Comparison of ENCODE assay signal across 14 mouse cellular contexts in genomic region chr1:155238126-155238525, GRCm38 (mm10). TPM values are rescaled to one million over a fixed set of nuclear protein-coding genes. Genes with fewer than 3 reads are reported as not detected.
A peak's percentile ranks its signal among the peaks of the same experiment; 100 is the strongest.
DNase-seq lines count a peak whose midpoint lies in the region; ATAC-seq and TF ChIP-seq lines count a peak whose summit lies in the region.
"Had no signal": no experiment of that assay in that cellular context is flagged by ENCODE, and none has a peak within 500 bp of the region (broad histone marks: within the 10 kb centered on the region; RNA-seq: fewer than 3 reads in every experiment).

No protein-coding gene starts in this region.

- H3K4me2 ChIP-seq in heart, embryonic 15.5 days = no peak overlapping the region
- H3K4me2 ChIP-seq in midbrain, postnatal 0 days (ENCODE audit: low read depth, low read length, poor library complexity, severe bottlenecking) = no peak overlapping the region
- H3K4me2 ChIP-seq: embryonic facial prominence, embryonic 15.5 days; intestine, embryonic 15.5 days had no signal

- H3K36me3 ChIP-seq in heart, embryonic 15.5 days = peaks cover 16% of the 10 kb centered on the region; the same call in 1 of the 2 replicates
- H3K36me3 ChIP-seq in midbrain, embryonic 10.5 days = peaks cover 21% of the 10 kb centered on the region
- H3K36me3 ChIP-seq in midbrain, postnatal 0 days (ENCODE audit: insufficient read depth, low read length) = no peaks in the 10 kb centered on the region
- H3K36me3 ChIP-seq: intestine, embryonic 15.5 days had no signal

- no peak overlapping the region for H3K9ac ChIP-seq in heart, embryonic 15.5 days
- no peak overlapping the region for H3K9ac ChIP-seq in midbrain, postnatal 0 days (replicated peaks; ENCODE audit: low read length, poor library complexity, severe bottlenecking)
- H3K9ac ChIP-seq: embryonic facial prominence, embryonic 15.5 days; intestine, embryonic 15.5 days had no signal

- peaks cover 85% of the 10 kb centered on the region for H3K4me1 ChIP-seq in heart, embryonic 15.5 days (replicated peaks)
- H3K4me1 ChIP-seq in midbrain, embryonic 10.5 days = peaks cover 79% of the 10 kb centered on the region
- peaks cover 20% of the 10 kb centered on the region for H3K4me1 ChIP-seq in midbrain, postnatal 0 days (ENCODE audit: insufficient read depth, low read length)

- no peaks in the 10 kb centered on the region for H3K9me3 ChIP-seq in heart, embryonic 15.5 days (replicated peaks)
- H3K9me3 ChIP-seq in midbrain, embryonic 10.5 days (replicated peaks) = no peaks in the 10 kb centered on the region
- no peaks in the 10 kb centered on the region for H3K9me3 ChIP-seq in midbrain, postnatal 0 days (ENCODE audit: low read length)
- H3K9me3 ChIP-seq: embryonic facial prominence, embryonic 15.5 days; intestine, embryonic 15.5 days had no signal

- peak overlapping the region; percentile 97; the same call in 1 of the 2 replicates for H3K27ac ChIP-seq in heart, embryonic 15.5 days
- H3K27ac ChIP-seq in midbrain, embryonic 10.5 days (replicated peaks) = peak overlapping the region; percentile 86; the same call in 1 of the 2 replicates
- no peak overlapping the region for H3K27ac ChIP-seq in midbrain, postnatal 0 days (ENCODE audit: low read depth, low read length)
- H3K27ac ChIP-seq: intestine, embryonic 15.5 days had no signal

- H3K4me3 ChIP-seq in heart, embryonic 15.5 days = no peak overlapping the region
- H3K4me3 ChIP-seq in midbrain, embryonic 10.5 days = no peak overlapping the region
- H3K4me3 ChIP-seq in midbrain, postnatal 0 days (ENCODE audit: low read depth, low read length) = no peak overlapping the region
- H3K4me3 ChIP-seq: embryonic facial prominence, embryonic 15.5 days; intestine, embryonic 15.5 days had no signal

- H3K27me3 ChIP-seq in heart, embryonic 15.5 days = no peaks in the 10 kb centered on the region
- H3K27me3 ChIP-seq in midbrain, embryonic 10.5 days (ENCODE audit: low read depth, poor library complexity, severe bottlenecking) = peaks cover 22% of the 10 kb centered on the region
- no peaks in the 10 kb centered on the region for H3K27me3 ChIP-seq in midbrain, postnatal 0 days (ENCODE audit: insufficient read depth, low read length)
- H3K27me3 ChIP-seq: embryonic facial prominence, embryonic 15.5 days; intestine, embryonic 15.5 days had no signal

- no peak for DNase-seq in heart, adult 11 months
- no peak for DNase-seq in midbrain, embryonic 10.5 days (ENCODE audit: low spot score)
- DNase-seq in midbrain, postnatal 0 days (ENCODE audit: low spot score) = no peak
- peak; percentile 87 for DNase-seq in kidney, adult 9 months
- peak; percentile 65 to 84 for DNase-seq in kidney, postnatal 36 days
- no peak for DNase-seq in ovary, postnatal 36 days (ENCODE audit: low spot score)
- no peak for DNase-seq in lung, postnatal 10 days
- DNase-seq: gastrocnemius, postnatal 36 days; heart, postnatal 36 days; thymus, postnatal 14 days had no signal

- no peak for TF ChIP-seq CTCF in midbrain, postnatal 0 days (IDR thresholded peaks at IDR 0.05)

- 84% methylated on average over 5 of the region's 5 CpGs for WGBS in heart, embryonic 15.5 days
- WGBS in midbrain, embryonic 10.5 days = 91% methylated on average over 5 of the region's 5 CpGs
- 75% methylated on average over 5 of the region's 5 CpGs for WGBS in midbrain, postnatal 0 days

- no peak for ATAC-seq in heart, embryonic 15.5 days (replicated peaks; ENCODE audit: insufficient number of reproducible peaks, insufficient read depth, low FRiP score, low read depth)
- ATAC-seq in midbrain, postnatal 0 days (ENCODE audit: low FRiP score) = no peak

RNA-seq across cellular contexts. Expression of gene BC034090, which starts 6.1 kb away (rescaled TPM):
- 8.0 and 9.4 TPM in 2 replicates for polyA plus RNA-seq in heart, embryonic 15.5 days (2015; fragmentation: Nextera tagmentation; extraction: Ambion mirVana)
- 5.2 and 7.4 TPM in 2 replicates for polyA plus RNA-seq in midbrain, embryonic 10.5 days (2016; fragmentation: Nextera tagmentation; extraction: Ambion mirVana)
- 7.3 and 11.2 TPM in 2 replicates for total RNA-seq in midbrain, postnatal 0 days (2014; rRNA removed)
- polyA plus RNA-seq in midbrain, postnatal 0 days (2015; fragmentation: Nextera tagmentation; extraction: Ambion mirVana) = 1.9 TPM in 2 replicates
- total RNA-seq: megakaryocyte-erythroid progenitor cell, adult 5-6 weeks had no signal

Comparison
In these comparisons a context has a peak if more than half of its experiments do, and no peak if none do; other contexts are left out.
1. DNase-seq: peak in kidney, adult 9 months (single experiment) and kidney, postnatal 36 days (2 of 2); none in heart, adult 11 months (single experiment), midbrain, embryonic 10.5 days (single experiment), midbrain, postnatal 0 days (single experiment), ovary, postnatal 36 days (single experiment) and lung, postnatal 10 days (single experiment).